Mouse (Mus musculus): ENCODE measurements at regions not wholly inside any gene's neighbourhood (a gene's known extent, or its start where the extent isn't known, plus 50 kb on each side); places are given as distances from the start of the nearest gene placed in this dataset.

- TF ChIP-seq POLR2A (IDR thresholded peaks at IDR 0.05; ENCODE audit: borderline replicate concordance, insufficient read depth, low read length) = no peak
- no peak for TF ChIP-seq CTCF (IDR thresholded peaks at IDR 0.05; ENCODE audit: borderline replicate concordance, insufficient read depth, low read depth, low read length)
Measured at GRCm38 (mm10) chr13:102094193-102094592, 326.2 kb upstream of the Pik3r1 start.

All from cerebellum, adult 2 months (tissue).